Mouse (Mus musculus) brain, embryonic 14.5 days (tissue): Measurements from ENCODE around the gene Trappc10.

Source experiments
- CTCF ChIP-seq: fragments of 200-500 bp; IDR thresholded peaks from 2 replicates; pipeline ENCODE4 v1.5.1; 2012; ENCODE audit warnings: inconsistent platforms, mild to moderate bottlenecking, moderate library complexity, borderline replicate concordance; ENCODE audit not compliant: insufficient read depth, insufficient read length; ENCODE audit errors: extremely low read depth
- POLR2A ChIP-seq: fragments of 200-500 bp; IDR thresholded peaks from 2 replicates; pipeline ENCODE4 v1.6.1; 2012; ENCODE audit warnings: mild to moderate bottlenecking, inconsistent platforms, borderline replicate concordance; ENCODE audit not compliant: poor library complexity, insufficient read depth, insufficient read length, severe bottlenecking; ENCODE audit errors: extremely low read depth

- TF ChIP-seq CTCF (no peak), POLR2A (no peak)
These were observed 70.0 kb downstream of the Trappc10 start for GRCm38 (mm10) chr10:78174474-78174873.
